Mouse (Mus musculus): ENCODE data around the gene Hrasls5. TPM values are rescaled to one million over a fixed set of nuclear protein-coding genes. Genes with fewer than 3 reads are reported as not detected.

Gene Hrasls5
- 0.13 TPM in 1 of 2 replicates, not detected in the other for polyA plus RNA-seq (2021; fragmentation: Nextera tagmentation)
- long read RNA-seq, experiment 1, partial matches to known transcripts, result 0 of 1 reads
- long read RNA-seq, experiment 1, other reads (novel, unspliced or antisense), result 1 of 1 reads
- long read RNA-seq, experiment 2, result 0 reads

GRCm38 (mm10) chr19:7611942-7612757 lies at the start of gene Hrasls5:
Gene Hrasls5 (plus strand): TSS chr19:7612541.

GRCm38 (mm10) chr19:7606801-7607689 lies 5.3 kb upstream of the Hrasls5 start, which contains the start of gene Lgals12:
Gene Lgals12 (minus strand): TSS chr19:7607193.

Other genes starting within 250 kb of the Hrasls5 start
- gene Spindoc, start 229.5 kb upstream of the Hrasls5 start, polyA plus RNA-seq (2021; fragmentation: Nextera tagmentation), result 2.9 and 6.9 TPM in 2 replicates
- gene 2700081O15Rik, start 194.9 kb upstream of the Hrasls5 start, polyA plus RNA-seq (2021; fragmentation: Nextera tagmentation), result 1.6 and 2.0 TPM in 2 replicates
- 605 and 631 TPM in 2 replicates for gene Rtn3, start 129.3 kb upstream of the Hrasls5 start, polyA plus RNA-seq (2021; fragmentation: Nextera tagmentation)
- 5.8 and 7.3 TPM in 2 replicates for gene Atl3, start 118.5 kb upstream of the Hrasls5 start, polyA plus RNA-seq (2021; fragmentation: Nextera tagmentation)
- 17.1 and 23.7 TPM in 2 replicates for gene Pla2g16, start 55.1 kb upstream of the Hrasls5 start, polyA plus RNA-seq (2021; fragmentation: Nextera tagmentation)
- 0.15 and 0.21 TPM in 2 replicates for gene Lgals12, start 5.3 kb upstream of the Hrasls5 start, polyA plus RNA-seq (2021; fragmentation: Nextera tagmentation)
- gene Slc22a19, start 98.8 kb downstream of the Hrasls5 start, polyA plus RNA-seq (2021; fragmentation: Nextera tagmentation), result not detected in 2 replicates
- not detected in 2 replicates for gene Slc22a26, start 190.1 kb downstream of the Hrasls5 start, polyA plus RNA-seq (2021; fragmentation: Nextera tagmentation)

All from left cerebral cortex, adult 6 months (tissue).